Mouse (Mus musculus) MEL-GATA-1-ER (cell line): ENCODE data around the gene Clcn1.

Source experiments
- DNase-seq: peaks from one replicate; pipeline ENCODE4 v3.0.0-alpha.2; 2012; ENCODE audit warnings: low read depth; ENCODE audit errors: extremely low read depth

Clcn1 gene

GRCm38 (mm10) chr6:42286448-42286847, at the start of gene Clcn1:
Gene Clcn1 (plus strand): TSS chr6:42286685.
- DNase-seq = no peak

DNA sequence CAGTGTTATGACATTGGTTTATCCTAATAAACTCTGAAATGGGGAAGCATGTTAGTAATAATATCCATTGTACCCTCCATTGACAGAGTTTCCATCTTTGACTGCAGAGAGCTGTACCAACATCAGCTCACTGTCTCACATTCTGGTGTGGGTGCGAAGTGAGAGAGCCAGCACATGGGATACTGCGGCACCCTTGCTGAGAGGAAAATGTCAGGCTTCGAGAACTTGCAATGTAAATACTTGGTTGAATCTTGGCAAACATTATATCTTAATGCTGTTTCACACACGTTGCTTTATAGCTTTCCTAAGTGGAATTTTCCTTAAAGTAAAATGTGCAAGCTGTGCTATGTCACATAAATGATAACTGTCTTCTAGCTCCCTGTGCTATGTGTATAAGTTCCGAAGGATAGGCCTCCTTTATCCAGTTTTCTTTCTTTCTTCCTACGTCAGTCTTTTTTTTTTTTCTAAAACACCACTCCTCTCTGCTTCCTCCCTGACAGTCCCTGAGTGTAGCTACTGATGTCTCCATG, 49.1 kb upstream of the Clcn1 start:
- DNase-seq = no peak

- DNase-seq = no peak
These were observed 45.0 kb upstream of the Clcn1 start for GRCm38 (mm10) chr6:42241311-42242045.

DNA sequence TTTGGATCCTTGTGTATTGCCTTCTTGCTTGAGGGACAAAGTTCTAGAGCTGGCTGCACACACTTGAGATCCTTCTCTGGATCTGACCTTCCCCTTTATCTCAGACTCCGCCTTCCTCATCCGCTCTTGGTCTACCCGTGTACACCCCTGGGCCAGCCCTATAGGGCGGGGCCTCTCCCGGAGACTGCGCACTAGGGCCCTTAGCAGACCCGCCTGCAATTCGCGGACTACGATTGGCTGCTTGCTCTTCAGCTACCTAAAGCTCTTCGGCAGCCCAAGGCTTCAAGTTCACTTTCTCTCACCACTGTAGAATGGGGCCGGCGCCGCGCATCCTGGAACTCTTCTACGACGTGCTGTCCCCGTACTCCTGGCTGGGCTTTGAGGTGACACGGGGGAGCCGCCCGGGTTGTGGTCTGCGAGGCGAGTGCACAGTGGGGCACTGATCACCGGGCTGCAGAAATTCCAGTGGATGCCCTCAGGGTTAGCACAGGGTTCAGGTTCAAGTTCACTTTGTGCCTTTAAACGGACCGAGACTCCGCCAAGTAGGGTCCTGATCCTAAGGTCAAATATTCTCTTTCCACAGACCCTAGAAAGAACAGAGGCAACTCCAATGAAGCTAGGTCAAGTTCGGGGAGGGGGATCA, 40.7 kb upstream of the Clcn1 start, which contains the start of gene Gstk1:
TSS of gene Gstk1 (plus strand) at position 225 of the 643 bp plus-strand sequence.
- DNase-seq = peak; percentile 93

GRCm38 (mm10) chr6:42247173-42247572, 39.3 kb upstream of the Clcn1 start:
- DNase-seq = peak; percentile 35

GRCm38 (mm10) chr6:42247981-42248380, 38.5 kb upstream of the Clcn1 start:
- no peak for DNase-seq

DNA sequence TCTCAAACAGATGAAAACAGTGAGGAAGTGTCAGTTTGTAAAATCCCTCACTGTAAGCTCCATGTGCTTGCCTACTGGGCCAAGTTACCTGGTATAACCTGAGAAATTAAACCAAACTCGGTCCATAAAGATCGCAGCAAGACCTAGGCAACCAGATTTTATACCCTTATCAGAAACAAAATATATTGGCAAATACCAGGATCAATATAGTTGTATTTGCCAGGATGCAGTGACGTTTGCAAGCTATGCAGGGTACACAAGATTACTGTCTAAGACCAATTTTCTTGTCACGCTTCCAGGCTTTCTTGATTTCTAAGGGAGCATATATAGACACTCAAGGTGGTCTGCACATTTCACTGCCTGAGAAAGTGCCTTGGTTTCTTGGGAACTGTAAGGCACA, 34.7 kb upstream of the Clcn1 start:
- no peak for DNase-seq

DNA sequence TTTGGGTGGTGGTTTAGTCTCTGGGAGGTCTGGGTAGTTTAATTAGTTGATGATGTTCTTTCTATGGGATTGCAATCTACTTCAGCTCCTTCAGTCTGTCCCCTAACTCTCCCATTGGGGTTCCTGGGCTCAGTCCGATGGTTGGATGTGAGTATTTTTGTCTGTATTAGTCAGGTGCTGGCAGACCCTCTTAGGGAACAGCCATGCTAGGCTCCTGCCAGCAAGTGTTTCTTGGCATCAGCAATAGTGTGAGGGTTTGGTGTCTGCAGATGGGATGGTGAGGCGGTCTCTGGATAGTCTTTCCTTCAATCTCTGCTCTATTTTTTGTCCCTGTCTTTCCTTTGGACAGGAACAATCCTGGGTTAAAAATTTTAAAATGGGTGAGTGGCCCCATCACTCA, 33.4 kb upstream of the Clcn1 start:
- DNase-seq = no peak

GRCm38 (mm10) chr6:42257303-42257863, 29.1 kb upstream of the Clcn1 start:
- DNase-seq = peak; percentile 60

- no peak for DNase-seq
These were observed 26.1 kb upstream of the Clcn1 start for GRCm38 (mm10) chr6:42260430-42260829.

- no peak for DNase-seq
These were observed 24.8 kb upstream of the Clcn1 start, which contains the start of gene Tmem139 for GRCm38 (mm10) chr6:42261524-42262170. Gene Tmem139 (plus strand): TSS chr6:42261970.

GRCm38 (mm10) chr6:42264626-42265312, 21.7 kb upstream of the Clcn1 start, which contains the start of gene Casp2:
Gene Casp2 (plus strand): TSS chr6:42264985.
- DNase-seq = peak; percentile 96

DNA sequence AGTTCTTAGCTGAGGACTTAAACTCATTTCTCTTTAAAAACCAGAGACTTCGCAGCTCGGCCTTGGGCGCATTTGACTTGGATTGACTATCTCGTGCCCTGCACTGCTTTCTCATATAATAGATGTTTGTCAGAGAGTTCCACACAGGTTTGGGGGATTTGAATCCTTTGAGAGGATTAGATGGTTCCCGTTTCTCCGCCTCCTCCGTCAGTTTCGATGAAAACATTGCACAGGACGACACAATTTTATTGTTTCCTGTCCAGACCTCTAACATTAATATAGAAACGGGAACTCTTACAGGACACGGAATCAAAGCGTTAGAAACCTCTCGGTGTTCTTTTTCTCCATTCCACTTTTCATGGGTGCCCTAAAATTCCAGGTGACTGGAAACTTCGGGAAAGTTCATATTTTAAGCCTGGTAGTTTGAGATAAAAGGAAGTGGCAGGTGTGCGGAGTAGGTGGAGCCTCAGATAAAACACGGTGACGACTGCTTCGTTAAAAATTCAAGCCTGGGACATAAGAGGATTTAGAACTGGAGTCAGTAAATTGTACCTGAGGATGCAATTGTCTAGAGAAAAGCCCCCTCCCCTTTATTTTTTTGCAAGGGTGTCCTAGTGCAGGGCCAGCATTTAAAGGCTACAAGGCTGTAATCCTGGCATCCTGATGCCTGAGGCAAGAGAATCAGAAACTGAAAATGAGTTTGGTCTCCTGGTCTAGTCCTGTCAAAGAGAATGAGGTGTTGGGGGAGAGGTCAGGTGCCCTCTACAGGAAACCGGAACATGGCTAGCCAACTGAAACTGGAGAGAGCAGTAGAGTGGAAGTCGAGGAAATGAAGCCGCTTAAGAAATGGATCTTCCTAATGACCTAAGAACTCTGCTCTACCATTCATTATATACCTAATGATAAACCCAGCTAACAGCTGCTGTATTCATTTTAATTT, 20.8 kb upstream of the Clcn1 start:
- peak; percentile 49 for DNase-seq

- no peak for DNase-seq
These were observed 15.7 kb upstream of the Clcn1 start for GRCm38 (mm10) chr6:42270817-42271216.

DNA sequence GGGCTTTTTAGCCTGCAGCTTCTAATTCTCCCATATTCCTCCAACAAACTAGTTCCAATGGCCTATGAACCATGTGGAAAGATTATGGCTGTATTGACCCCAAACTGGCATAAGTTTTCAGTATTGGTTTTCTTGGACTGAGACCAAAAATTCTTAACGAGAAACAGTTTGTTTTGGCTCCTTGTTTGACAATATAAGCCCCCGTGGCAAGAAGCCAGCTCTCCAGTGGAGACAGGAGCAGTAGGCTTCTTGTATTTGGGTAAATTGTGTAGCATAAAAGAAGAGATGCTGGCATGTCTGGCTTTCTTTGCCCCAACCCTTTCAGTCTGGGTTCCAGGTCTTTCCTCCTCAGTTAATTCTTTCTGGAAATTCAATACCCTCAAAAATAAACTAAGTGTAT, 10.3 kb upstream of the Clcn1 start:
- no peak for DNase-seq

DNA sequence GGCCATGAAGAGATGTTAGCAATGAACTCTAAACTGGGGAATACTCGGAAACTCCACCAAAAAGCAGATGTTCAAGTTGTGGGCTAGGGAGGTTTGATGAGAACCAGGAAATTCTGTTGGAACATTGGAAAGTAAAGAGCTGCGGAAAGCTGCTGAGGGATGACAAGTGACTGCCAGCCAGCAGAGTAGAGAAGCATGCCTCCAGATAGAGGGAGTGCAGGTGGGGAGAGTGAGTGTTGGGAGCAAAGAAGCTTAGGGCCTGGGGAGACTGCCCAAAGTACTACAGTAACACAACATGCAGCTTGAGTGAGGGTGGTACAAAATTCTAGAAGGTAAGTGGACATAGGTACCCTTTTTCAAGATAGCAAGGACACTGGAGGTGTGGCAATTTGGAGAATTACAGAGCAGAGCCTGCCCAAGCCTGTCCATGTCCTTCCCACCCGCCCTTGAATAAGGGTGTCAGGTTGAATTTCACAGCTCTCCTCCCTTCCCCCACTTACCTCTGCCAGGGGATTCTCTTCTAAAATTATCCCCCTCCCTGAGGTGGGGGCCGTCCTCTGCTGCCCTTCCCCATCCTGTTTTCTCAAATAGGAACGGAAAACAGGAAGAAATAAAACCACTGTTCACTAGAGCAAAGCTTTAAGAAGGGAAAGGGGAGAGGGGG, 3.5 kb upstream of the Clcn1 start:
- no peak for DNase-seq

GRCm38 (mm10) chr6:42287562-42287961, 1.1 kb downstream of the Clcn1 start:
- no peak for DNase-seq

DNA sequence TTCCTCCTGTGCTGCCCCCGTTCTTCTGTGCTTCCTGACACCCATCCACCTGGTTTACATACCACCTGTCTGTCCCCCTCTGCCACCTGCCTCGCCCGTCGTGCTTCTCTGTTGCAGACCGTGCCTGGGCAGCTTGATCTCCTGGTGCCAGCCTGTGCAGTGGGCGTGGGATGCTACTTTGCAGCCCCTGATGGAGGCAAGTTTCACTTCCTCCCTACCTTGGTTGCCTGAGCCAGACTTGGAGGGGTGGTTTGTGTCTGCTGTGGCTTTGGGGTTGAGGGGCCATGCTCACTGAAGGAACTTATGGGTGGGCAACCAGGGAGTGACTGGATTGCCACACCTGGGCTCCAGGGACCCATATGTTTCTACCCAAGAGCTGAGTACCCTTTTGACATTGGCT, 6.8 kb downstream of the Clcn1 start:
- DNase-seq = no peak

DNA sequence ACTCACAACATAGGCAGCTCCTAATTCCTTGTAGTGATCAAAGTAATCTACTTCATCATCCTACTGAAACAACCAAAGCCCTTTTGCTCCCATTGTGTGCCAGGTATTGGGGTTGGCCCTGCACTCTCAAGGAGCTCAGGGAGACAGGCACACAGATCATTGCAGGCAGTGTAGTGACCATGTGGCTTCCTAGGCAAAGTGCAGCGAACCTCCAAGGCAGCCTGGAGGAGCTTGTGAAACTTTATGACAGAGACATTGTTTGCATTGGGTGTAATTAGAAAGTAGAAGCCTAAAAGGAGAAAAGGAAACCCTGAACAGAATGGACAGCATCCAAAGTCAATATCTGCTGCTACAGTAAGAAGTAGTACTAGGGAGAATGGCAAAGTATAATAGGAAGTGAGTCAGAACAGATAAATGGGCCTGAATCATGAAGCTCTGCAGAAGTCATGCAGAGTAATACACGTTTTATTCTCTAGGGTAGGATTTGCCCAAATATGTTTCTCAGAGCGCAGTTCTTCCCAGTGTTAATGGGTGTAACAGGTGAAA, 9.1 kb downstream of the Clcn1 start:
- no peak for DNase-seq
